Mouse (Mus musculus) heart, postnatal 10 days (tissue): ENCODE data around the gene Ntm. TPM values are rescaled to one million over a fixed set of nuclear protein-coding genes. Genes with fewer than 3 reads are reported as not detected.
A peak's percentile ranks its signal among the peaks of the same experiment; 100 is the strongest.

ENCODE experiments used
- DNase-seq, 2 experiments: peaks; one replicate each; pipeline ENCODE4 v3.0.0; 2021
- intact Hi-C: fragments of 180-260 bp; cut with DNase I; formaldehyde crosslinking; loops from one replicate; pipeline ENCODE4 v1.15.1; 2025
- total RNA-seq, 2 experiments: library from RNA; stranded (reverse); gene quantifications; 2 replicates each; pipeline ENCODE4 v1.2.3; 2021

Gene Ntm
- total RNA-seq, 2 experiments from 2014 or later = 6.9 to 7.4 TPM

DNA sequence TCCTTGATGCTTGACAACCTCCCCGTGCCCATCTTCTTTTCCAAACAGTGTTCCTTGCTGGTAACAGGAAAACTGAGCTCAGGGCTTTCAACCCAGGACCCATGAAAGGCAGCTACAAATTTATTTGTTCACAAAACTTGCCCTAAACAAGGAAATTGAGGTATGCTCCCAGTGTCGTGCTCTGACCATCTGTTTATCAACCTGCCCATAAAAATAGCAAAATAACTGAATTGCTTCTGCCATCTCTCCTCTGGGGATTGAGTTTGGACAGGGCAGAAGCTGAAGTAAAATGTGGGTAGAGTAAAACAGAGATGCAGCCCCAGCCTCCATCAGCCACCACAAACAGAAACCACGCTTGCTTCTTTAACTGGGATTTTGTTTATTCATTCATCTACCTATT is 594.6 kb downstream of the Ntm start:
- no peak for DNase-seq
- intact Hi-C loops = loop anchor here (5.0 kb wide), 1 partner anchor 806 kb away; no protein-coding TSS in a partner anchor

DNA sequence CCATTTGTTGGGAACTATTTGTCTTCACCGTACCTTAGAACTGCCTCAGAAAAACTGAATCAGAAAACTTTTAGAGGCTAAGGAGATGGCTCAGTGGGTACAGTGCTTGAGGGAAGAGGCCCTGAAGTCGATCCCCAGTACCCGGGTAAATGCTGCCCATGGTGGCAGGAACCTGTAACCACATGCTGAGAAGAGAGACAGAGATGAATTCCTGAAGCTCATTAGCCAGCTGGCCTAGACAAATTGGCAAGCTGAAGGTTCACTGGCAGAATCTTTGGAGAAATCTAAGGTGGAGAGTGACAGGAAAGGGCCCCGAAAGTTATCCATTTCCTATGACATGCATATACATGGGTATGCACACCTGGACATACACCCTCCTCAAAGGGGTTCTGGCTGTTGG is 605.1 kb downstream of the Ntm start:
- intact Hi-C loops = no loop called here
- DNase-seq = no peak

- intact Hi-C loops = no loop called here
- no peak for DNase-seq
Observed at GRCm38 (mm10) chr9:29342303-29342702, 620.6 kb downstream of the Ntm start.

- intact Hi-C loops = no loop called here
- DNase-seq = no peak
Observed at GRCm38 (mm10) chr9:29341292-29341691, 621.6 kb downstream of the Ntm start.

- DNase-seq = no peak
Observed at GRCm38 (mm10) chr9:29335671-29336070, 627.3 kb downstream of the Ntm start.

DNA sequence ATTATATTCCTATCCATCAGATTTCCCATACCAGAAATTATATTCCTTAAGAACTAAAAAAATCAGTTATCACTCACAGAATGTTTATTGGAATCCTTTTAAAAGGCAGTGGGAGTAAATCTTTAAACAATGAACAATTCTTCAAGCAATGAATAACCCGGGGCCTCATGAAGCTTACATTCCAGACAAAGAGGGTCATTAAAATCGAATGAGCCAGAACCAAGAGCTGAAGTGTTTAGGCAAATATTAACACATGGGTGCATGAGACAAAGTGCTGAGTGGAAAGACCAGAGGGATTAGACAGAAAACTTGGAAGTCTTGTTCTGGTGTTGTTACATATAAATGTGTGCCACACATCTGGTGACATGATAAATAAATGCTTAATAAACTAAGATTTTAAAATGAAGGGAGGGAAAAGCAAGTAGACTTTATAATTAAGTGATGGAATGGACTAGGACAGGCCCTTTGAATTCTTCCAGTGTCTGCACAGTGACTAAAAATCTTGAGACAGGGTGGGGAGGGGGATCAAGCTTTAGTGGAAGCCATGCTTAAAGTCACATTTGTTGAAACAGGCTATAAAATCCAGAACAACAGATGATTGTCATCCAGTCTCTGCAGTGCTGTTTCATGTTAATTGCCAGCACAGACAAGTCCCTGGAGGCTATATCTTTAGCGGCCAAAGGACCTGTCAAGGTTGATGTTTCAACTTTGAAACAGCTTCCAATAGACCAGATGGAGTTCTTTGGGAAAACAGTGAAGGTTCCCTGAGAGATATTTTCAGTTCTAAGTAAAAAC is 630.4 kb downstream of the Ntm start:
- DNase-seq = peak; percentile 39 to 51
- intact Hi-C loops = no loop called here

More at GRCm38 (mm10) chr9:29335671-29336070, 627.3 kb downstream of the Ntm start:
- intact Hi-C loops = no loop called here

DNA sequence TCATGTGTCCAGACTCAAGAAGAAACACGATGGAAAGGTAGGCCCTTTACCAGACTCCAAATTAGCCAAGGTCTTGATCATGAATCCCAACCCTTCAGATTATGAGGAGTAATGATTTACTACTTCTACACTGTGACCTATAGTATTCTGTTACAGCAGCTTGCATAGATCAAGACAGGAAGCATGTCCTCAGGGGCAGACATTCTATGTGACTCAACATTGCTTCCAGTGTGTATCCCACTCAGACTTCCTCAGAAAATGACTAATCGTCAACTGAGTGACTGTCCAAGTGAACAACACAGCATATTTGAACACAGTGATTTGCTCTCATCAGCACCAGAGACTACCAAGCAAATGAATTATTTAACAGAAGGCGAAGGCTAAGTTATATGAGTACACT is 632.5 kb downstream of the Ntm start:
- no peak for DNase-seq
- intact Hi-C loops = no loop called here

DNA sequence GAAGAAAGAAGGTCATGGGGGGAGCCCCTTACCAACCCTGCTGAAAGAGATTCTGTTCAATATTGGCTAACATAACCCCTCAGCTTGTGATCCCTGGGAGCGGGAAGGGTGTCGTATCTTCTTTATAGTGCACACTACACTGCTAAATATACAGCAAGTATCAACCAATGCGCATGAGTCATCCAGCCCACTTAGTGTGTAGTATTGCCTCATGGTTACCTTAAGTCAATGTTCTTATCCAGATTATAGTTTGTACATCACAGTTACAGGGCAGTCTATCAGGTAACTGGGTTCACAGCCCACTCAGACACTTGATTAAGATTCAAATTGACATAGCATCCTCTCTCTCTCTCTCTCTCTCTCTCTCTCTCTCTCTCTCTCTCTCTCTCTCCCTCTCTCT is 636.7 kb downstream of the Ntm start:
- intact Hi-C loops = no loop called here
- DNase-seq = no peak

GRCm38 (mm10) chr9:29325137-29325536 is 637.8 kb downstream of the Ntm start:
- DNase-seq = peak; percentile 11 to 16
- intact Hi-C loops = no loop called here

DNA sequence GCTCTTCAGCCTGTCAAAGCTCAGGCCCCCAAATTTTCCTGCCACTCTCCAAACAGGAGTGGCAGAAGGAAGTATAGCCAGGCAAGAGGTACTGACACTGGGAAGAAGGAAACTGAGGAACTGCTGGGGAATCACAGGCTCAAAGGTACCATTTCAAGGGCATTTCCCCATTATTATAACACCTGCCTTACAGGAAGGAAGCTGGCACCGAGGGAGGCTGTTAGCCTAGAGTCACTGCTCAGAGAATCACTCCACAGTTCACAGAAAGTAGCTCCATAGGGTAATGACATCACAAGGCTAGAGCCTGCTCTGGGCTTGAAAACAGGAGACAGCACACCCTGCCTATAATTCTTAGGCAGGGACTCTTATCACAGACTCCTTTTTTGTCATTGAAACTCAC is 643.7 kb downstream of the Ntm start:
- intact Hi-C loops = no loop called here
- DNase-seq = no peak

DNA sequence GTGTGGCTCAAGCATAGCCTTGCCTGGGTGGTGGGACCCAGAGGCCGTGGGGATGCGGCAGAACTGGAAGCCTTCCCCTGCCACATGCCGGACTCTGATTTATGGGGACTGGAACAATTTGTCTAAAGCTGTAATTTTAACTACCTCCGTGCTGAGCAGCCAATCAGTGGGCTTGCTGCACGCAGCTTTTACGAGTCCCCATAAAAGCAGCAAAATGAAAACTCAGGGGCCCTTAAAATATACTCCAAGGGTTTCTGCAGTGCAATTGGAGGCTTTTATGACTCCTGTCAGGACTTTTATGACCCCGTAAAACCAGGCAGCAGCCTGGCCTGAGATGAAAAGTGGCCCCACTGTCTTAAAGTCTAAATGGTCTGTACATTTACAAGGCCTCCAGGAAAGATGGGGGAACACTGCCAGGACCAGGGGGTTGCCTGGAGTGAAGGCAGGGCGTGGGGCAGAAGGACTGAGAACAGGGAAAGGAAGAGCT is 644.2 kb downstream of the Ntm start:
- no peak for DNase-seq
- intact Hi-C loops = no loop called here

- peak; percentile 10 to 18 for DNase-seq
Observed at GRCm38 (mm10) chr9:29317623-29318022, 645.3 kb downstream of the Ntm start.

DNA sequence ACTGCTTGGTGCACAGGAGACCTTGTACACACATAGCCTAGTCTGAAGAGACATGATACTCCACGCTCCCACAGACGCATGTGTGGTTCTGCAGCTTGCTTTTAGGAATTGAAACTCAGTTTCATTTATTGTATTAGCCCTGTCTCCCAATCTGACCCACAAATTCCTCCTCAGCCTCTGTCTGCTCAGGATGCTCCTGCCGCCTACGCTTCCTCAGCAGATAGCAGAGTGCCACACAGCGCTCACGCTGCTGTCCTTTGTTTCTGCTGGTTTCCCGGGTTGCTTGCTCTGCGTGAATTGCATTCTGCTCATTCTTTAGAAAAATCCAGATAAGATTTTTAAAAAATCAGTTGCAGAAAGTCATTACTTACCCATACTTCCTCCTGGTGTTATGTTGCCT is 647.1 kb downstream of the Ntm start:
- DNase-seq = no peak
- intact Hi-C loops = no loop called here

More at GRCm38 (mm10) chr9:29317623-29318022, 645.3 kb downstream of the Ntm start:
- intact Hi-C loops = no loop called here

DNA sequence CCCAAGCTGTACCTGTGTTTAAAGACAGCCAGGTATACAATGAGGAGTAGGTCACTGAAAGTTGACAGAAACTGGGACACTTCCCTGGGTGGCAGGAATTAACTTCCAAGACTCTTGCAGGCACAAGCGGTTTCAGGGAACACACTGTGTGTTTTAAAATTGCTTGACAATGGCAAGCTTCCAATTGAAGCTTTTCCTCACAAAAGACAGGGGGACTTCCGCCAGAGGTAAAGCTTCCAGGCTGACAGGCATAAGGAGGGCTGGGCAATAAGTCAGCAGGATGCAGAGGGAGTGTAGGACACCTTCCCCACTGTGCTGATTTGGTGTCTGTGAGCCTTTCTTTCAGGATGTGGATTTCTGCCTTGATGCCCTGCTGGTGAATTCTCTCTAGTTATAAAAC is 656.0 kb downstream of the Ntm start:
- intact Hi-C loops = no loop called here

DNA sequence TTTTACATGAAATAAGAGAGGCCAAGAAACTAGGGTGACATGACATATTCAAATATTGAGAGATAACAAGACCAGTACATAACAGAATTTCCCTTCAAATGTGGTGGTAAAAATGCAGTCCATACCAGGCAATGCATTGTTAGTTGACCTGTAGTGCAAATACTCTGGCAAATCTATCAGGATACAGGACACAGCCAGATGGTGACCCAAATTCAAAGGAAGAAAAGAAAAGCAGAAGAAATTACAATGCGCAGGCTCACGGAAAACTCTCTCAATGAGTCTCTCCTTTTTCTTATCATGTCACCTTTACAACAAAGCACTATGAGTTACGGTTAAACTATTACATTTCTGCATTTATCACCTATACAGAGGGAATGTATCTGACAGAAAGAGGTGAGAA is 664.6 kb downstream of the Ntm start:
- no peak for DNase-seq
- intact Hi-C loops = no loop called here

More for the DNA sequence above, 656.0 kb downstream of the Ntm start:
- no peak for DNase-seq

DNA sequence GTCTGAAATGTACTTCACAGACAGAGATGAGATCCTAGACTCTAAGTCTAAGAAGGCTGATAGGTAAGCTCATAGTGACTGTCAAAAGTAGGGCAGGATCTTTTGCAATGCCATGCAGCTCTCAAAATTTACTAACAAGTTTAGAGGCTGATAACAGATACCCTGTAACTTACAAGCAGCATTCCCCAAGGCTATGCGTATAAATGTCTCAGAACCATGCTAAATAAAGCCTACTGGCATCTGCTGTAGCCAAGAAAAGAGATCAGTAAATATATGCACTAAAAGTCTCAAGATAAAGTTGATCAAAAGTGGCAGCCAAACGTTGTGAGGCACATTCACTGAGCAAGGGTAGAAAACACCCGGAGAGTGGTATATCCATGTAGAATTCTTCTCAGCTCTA is 666.2 kb downstream of the Ntm start:
- DNase-seq = no peak
- intact Hi-C loops = no loop called here

GRCm38 (mm10) chr9:29288003-29288704 is 674.8 kb downstream of the Ntm start:
- DNase-seq = peak; percentile 6 to 40
- intact Hi-C loops = no loop called here

DNA sequence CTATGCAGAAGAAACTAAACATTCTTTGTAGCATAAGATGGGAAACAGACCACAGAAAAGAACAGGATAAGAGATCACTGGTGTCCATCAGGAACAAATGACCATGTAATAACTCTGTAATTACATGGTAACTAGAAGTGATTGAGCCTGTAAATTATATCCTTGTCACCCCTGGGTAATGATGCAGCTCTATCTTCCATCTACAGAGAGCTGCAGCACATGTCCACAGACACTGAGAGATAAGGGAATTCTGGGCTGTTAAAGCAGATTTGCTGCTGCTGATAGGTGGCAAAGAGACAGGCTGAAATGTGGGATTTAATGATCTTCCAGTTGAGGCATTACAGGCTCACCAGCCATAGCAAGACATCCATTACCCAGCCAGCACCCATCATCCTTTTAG is 677.8 kb downstream of the Ntm start:
- intact Hi-C loops = no loop called here

GRCm38 (mm10) chr9:29272861-29273260 is 690.1 kb downstream of the Ntm start:
- DNase-seq = no peak
- intact Hi-C loops = no loop called here

More for the DNA sequence above, 677.8 kb downstream of the Ntm start:
- DNase-seq = no peak

DNA sequence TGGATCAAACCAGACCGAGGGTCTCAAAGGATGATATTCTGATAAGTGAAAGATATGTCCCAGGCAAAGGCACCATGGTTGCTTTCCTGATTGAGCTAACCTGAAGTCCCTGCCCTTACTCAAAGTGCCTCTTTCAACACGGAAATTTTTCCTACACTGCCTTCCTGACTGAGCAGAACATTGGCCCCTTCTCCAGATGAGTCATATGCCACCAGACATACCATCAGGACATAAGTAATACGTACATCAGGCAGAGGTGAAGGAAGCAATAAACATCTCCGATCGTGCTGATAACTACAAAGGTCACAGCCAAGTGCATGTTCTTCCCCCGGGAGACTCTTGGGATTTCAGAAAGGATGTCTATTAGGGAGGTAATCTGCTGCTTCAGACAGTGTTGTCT is 693.0 kb downstream of the Ntm start:
- intact Hi-C loops = no loop called here
- DNase-seq = no peak

GRCm38 (mm10) chr9:29269277-29269646 is 693.7 kb downstream of the Ntm start:
- intact Hi-C loops = no loop called here
- no peak for DNase-seq
